Mouse (Mus musculus) embryo, embryonic 11 days (tissue): ENCODE results near the gene Edaradd.
"Not testable (repeated sequence)": the region's sequence is repeated elsewhere in the genome, so short reads cannot be mapped to it uniquely, and the experiment has no call there.

Experiments
- DNase-seq: peaks from one replicate; pipeline ENCODE4 v3.0.0-alpha.2; 2015

The Edaradd gene

GRCm38 (mm10) chr13:12511189-12511965, 8.9 kb downstream of the Edaradd start:
- no peak for DNase-seq

DNA sequence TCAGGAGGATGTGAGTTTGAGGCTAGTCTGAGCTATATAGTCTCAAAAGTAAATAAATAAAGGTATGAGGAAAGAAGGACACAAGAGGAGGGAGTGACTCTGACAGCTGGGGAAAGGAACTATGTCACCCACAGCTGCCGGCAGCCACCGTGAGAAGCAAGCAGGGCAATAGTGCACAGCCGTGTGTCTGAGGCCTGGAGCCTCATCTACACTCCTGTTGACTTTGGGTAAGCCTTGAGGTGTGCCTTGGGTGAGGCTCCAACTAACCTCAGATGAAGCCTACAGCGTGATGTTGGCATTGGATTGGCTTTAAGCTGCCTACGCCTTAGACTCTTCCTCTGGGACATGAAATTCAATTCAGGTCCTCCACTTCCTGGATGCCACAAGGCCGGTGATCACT, 10.2 kb downstream of the Edaradd start:
- no peak for DNase-seq

DNA sequence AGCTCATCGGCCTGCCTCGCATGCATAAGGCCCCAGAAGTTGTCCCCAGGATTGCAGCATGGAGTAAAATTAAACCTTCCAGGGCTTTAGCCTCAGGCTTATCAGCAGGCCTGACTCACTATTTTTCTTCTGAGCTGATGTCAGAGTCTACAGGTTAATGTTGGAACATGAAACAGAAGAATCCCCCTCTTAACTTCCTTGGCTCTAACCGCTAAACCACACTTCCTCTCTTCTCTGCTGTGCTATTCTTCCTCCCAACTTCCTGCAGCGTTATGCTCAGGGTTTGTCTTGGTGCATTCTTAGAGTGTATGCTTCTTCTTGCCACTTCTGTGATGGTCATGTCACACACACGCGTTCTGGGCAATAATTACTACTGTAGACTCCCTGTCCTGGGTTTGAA, 12.8 kb downstream of the Edaradd start:
- DNase-seq, result no peak

DNA sequence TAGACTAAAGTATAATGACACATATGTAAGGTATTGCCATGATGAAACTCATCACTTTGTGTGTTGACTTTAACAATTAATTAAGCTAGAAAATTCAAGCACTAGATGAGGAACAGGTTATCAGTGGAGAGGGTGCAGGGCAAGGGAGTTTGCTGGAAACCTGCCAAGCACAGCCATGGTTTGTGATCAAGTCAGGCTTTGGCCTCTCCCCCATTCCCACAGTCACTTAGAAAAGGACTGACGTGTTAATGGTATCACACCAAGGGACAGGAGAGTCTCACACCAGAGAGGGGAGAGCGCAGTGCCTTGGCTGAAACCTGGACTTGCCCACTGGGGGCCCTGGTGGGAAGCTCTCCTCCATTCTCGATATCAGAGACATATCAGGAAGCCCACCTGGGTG, 14.9 kb downstream of the Edaradd start:
- no peak for DNase-seq

DNA sequence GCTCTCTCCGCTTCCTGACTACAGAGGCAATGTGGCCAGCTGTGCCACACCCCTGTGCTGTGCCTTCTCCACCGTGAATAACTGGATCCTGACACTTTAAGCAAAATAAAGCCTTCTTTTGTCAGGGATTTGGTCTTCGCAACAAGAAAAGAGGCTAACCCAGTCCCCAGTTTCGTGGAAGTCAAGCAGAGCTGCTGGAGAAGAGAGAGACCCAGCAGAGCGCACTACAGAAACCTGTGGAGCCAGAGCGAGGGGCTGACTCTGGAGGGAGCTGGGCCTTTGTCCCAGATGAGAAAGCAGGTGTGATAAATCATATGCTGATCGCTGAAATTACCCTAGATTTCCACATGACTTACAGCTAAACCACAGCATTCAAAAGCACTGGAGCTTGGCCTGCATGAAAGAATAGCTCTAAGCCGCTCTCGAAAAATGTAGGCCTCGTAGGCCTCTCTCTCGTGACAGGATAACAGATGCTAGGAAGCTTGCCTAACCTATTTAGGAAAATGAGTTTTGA, 16.9 kb downstream of the Edaradd start:
- peak; percentile 56 for DNase-seq

- DNase-seq, result no peak
These were observed 17.5 kb downstream of the Edaradd start for GRCm38 (mm10) chr13:12502665-12503237.

GRCm38 (mm10) chr13:12499107-12499506, 21.1 kb downstream of the Edaradd start:
- DNase-seq, result no peak

- DNase-seq, result no peak
These were observed 22.4 kb downstream of the Edaradd start for GRCm38 (mm10) chr13:12497809-12498208.

DNA sequence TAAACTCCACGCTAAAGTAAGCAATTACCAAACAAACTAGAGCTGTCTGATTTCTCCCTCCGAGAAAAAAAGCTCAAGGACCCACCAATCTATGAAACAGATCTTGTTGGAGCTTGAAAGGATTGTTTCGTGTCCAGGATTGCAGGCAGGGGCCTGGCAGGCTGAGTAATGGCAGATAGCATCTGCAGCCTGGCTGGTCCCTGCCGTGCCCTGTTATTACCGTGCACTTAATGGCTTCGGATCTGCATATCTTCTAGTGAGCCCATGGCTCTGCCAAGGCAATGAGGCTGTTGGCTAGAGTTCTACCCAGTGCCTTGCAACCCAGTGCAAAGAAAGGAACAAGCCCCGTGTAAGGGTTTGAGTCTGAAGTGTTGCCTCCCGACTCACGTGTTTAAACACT, 25.5 kb downstream of the Edaradd start:
- DNase-seq, result no peak

DNA sequence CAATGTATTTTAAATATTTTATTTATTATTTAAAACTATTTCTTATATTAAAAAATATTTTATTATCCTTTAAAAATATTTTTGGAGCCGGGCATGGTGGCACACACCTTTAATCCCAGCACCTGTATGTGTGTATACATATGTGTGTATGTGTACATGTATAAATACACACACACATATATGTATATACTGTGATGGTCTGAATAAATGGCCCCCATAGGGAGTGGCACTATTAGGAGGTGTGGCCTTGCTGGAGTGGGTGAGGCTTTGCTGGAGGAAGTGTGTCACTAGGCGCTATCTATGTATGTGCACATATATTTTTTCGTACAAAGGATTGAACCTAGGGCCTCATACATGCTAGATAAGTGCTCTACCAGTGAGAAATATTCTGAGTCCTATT, 27.7 kb downstream of the Edaradd start:
- no peak for DNase-seq

GRCm38 (mm10) chr13:12485640-12486039, 34.6 kb downstream of the Edaradd start:
- no peak for DNase-seq

- no peak for DNase-seq
These were observed 35.0 kb downstream of the Edaradd start for GRCm38 (mm10) chr13:12485197-12485596.

- no peak for DNase-seq
These were observed 40.4 kb downstream of the Edaradd start for GRCm38 (mm10) chr13:12479802-12480201.

- DNase-seq, result no peak
These were observed 41.9 kb downstream of the Edaradd start for GRCm38 (mm10) chr13:12478301-12478700.

DNA sequence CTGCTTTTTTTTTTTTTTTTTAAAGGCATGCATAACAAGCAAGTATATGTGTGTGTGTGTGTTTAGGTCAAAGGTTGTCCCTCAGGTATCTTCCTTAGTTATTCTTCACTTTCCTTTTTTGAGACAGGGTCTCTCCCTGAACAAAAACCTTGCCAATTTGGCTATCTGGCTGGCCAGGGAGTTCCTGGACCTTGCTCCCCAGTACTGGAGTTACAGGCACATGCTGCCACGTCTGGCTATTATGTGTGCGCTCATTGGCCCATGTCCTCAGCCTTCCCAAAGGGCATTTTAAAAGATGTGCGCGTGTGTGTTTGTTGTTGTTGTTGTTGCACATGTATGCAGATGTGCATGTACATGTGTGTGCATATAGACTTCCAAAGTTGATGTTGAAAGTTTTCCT, 43.4 kb downstream of the Edaradd start:
- DNase-seq, result no peak

DNA sequence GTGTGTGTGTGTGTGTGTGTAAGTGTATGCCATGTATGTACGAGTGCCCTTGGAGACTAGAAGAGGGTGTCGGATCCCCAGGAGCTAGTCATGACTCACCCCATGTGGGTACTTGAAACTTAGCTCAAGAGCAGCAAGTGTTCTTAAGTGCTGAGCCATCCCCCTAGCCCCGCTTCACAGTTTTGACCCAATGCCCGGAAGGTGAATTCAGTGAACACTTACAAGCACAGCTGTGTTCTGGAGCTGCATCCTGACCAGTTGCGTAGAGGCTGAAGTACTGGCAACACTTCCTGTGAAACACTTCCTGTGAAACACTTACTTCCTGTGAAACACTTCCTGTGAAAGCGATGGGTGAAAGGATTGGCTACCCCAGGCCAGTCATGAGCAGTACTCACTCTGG, 45.0 kb downstream of the Edaradd start:
- no peak for DNase-seq

DNA sequence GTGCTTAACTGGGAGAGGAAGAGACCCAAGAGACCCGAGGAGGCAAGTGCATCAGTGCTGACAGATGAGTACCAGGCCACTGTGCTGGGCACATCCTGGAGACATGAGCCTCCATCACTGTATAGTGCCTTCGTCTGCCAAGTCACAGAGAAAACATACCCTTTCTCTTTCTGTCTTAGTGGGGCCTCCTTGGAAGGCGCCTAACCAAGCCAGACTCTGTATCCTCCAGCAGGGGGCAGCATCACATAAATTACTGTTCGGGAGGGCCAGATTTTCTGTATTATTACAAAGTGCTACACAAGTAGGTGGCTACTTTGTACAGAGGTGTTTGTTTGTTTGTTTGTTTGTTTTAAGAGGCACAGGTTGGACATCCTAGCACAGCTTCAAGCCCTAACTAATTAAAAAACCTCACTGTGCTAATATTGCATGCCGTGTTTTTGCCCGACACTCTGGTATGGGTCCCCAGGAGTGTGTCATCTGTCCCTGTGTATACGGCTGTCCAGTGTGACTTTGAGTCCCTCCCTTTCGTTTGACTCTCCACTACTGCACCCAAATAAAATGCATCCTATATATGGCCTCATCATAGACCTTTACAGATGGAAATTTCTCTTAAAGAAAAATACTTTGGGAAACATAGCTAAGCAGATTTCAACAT, 46.4 kb downstream of the Edaradd start:
- peak; percentile 85 for DNase-seq

GRCm38 (mm10) chr13:12468488-12468887, 51.8 kb downstream of the Edaradd start:
- DNase-seq, result no peak

- no peak for DNase-seq
These were observed 55.4 kb downstream of the Edaradd start, which contains the start of gene Lgals8 for GRCm38 (mm10) chr13:12464844-12465243. Lgals8 (minus strand) TSS chr13:12464944.

- not testable (repeated sequence) for DNase-seq
These were observed 56.1 kb downstream of the Edaradd start for GRCm38 (mm10) chr13:12464159-12464558.

- DNase-seq, result no peak
These were observed 57.6 kb downstream of the Edaradd start for GRCm38 (mm10) chr13:12462623-12463022.

GRCm38 (mm10) chr13:12461730-12462119, 58.5 kb downstream of the Edaradd start:
- no peak for DNase-seq

DNA sequence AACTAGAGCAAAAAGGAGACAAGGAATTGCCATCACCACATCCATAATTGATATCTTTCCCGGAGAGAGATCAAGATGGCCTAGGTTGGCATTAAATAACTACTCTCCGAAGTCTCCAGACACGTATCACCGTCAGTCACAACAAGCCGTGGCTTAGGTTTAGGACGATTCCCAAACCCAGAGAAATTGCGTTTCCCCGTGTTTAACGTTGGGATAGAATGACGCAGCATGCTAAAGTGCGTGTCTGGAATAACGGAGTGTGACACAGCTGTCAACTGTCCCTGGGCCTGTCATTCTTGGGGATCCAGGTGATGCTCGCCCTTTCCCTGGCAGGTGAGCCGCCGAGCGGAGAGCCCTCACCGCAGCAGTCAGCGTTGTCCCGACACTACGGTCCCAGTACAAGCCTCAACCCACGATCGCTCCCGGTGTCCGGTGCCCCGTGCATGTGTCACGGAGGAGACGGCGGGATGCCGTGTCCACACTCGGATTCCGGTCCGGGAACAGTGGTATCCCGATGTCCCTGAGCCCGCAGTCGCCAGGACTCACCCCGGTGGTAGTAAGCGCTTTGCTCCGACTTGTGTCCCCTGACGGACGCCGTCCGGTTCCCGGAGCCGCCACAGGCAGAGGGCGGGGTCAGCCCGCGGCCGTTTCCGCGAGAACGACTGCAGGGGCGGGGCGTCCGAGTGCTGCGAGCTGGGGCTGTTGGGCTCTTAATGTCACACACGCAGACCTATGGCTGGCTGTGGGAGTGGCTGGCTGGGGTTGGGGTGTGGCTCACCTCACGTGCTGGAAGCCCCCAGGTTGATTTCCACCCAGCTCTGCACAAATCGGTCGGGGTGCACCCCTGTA, 59.1 kb downstream of the Edaradd start:
- peak; percentile 95 for DNase-seq
